Mouse (Mus musculus) forebrain, postnatal 0 days (tissue): ENCODE measurements around the gene Bricd5. TPM values are rescaled to one million over a fixed set of nuclear protein-coding genes. Genes with fewer than 3 reads are reported as not detected.
A peak's percentile ranks its signal among the peaks of the same experiment; 100 is the strongest.
"Not testable (repeated sequence)": the region's sequence is repeated elsewhere in the genome, so short reads cannot be mapped to it uniquely, and the experiment has no call there.

ENCODE experiments used
- ATAC-seq: fragments of 200-750 bp; cut with Nextera tagmentation; 2 replicates; pipeline ENCODE4 v1.8.0; 2017; ENCODE audit warnings: mild to moderate bottlenecking, moderate library complexity
- DNase-seq: peaks from one replicate; pipeline ENCODE4 v3.0.0-alpha.2; 2015
- H3K27ac ChIP-seq: fragments of 300-500 bp; sonication (generic); 2 replicates; pipeline ENCODE4 v1.5.1; 2014; ENCODE audit warnings: low read depth, mild to moderate bottlenecking, antibody characterized with exemption, low read length, moderate library complexity, mixed read lengths
- H3K27me3 ChIP-seq: fragments of 300-500 bp; sonication (generic); 2 replicates; pipeline ENCODE4 v1.6.1; 2014; ENCODE audit warnings: mild to moderate bottlenecking, low read length, mixed read lengths; ENCODE audit not compliant: insufficient read depth
- H3K36me3 ChIP-seq: fragments of 300-500 bp; sonication (generic); 2 replicates; pipeline ENCODE4 v1.6.1; 2014; ENCODE audit warnings: mild to moderate bottlenecking, moderate library complexity; ENCODE audit not compliant: insufficient read depth
- H3K4me1 ChIP-seq: fragments of 300-500 bp; sonication (generic); 2 replicates; pipeline ENCODE4 v1.6.1; 2014; ENCODE audit warnings: antibody characterized with exemption; ENCODE audit not compliant: insufficient read depth
- H3K4me2 ChIP-seq: fragments of 300-500 bp; sonication (generic); 2 replicates; pipeline ENCODE4 v1.6.1; 2014; ENCODE audit warnings: low read depth, mild to moderate bottlenecking, moderate library complexity
- H3K4me3 ChIP-seq: fragments of 300-500 bp; sonication (generic); 2 replicates; pipeline ENCODE4 v1.5.1; 2014; ENCODE audit warnings: low read depth, low read length, mixed read lengths
- H3K9ac ChIP-seq: fragments of 300-500 bp; sonication (generic); 2 replicates; pipeline ENCODE4 v1.6.1; 2014; ENCODE audit warnings: mild to moderate bottlenecking
- H3K9me3 ChIP-seq: fragments of 300-500 bp; sonication (generic); 2 replicates; pipeline ENCODE4 v1.6.1; 2016; ENCODE audit warnings: low read length
- CTCF ChIP-seq: sonication (generic); IDR thresholded peaks from 2 replicates; pipeline ENCODE4 v1.5.1; 2016; ENCODE audit warnings: antibody characterized with exemption, control low read depth, low read depth
- WGBS: fragments of 180-500 bp; shearing (Covaris S2); extraction: QIAGEN DNeasy Blood & Tissue Kit; methylation state at CpG from one replicate; pipeline ENCODE4 v1.1.7; 2014; 5-methylcytosine and 5-hydroxymethylcytosine counted together
- polyA plus RNA-seq: library from polyadenylated mRNA; unstranded; fragments of >200 nt; fragmentation: Nextera tagmentation; extraction: Ambion mirVana; gene quantifications from 2 replicates; pipeline ENCODE4 v1.2.1, GENCODE M21; 2015
- total RNA-seq: library from RNA; depleted of rRNA; stranded (reverse); fragments of >200 nt; gene quantifications from 2 replicates; pipeline ENCODE4 v1.2.3, GENCODE M21; 2014

Gene Bricd5
- total and polyA plus RNA-seq, 2 experiments from 2014 or later = 1.2 to 1.6 TPM

GRCm38 (mm10) chr17:24446590-24446989 lies 27.1 kb upstream of the Bricd5 start:
- Histone ChIP-seq H3K36me3 (peaks cover 85% of the 10 kb centered on the region), H3K4me3 (no peak overlapping the region), H3K4me2 (no peak overlapping the region), H3K9ac (no peak overlapping the region), H3K4me1 (no peaks in the 10 kb centered on the region), H3K9me3 (no peaks in the 10 kb centered on the region), H3K27me3 (no peaks in the 10 kb centered on the region), H3K27ac (no peak overlapping the region)
- ATAC-seq = no peak
- WGBS = 96% methylated on average over 8 of the region's 8 CpGs
- no peak for DNase-seq
- TF ChIP-seq CTCF = no peak

- no peak for ATAC-seq
- no peak overlapping the region for H3K4me2 ChIP-seq
- H3K9ac ChIP-seq = no peak overlapping the region
- H3K9me3 ChIP-seq = no peaks in the 10 kb centered on the region
- H3K36me3 ChIP-seq = peaks cover 64% of the 10 kb centered on the region
- no peak overlapping the region for H3K4me3 ChIP-seq
- no peak for TF ChIP-seq CTCF
- H3K27me3 ChIP-seq = no peaks in the 10 kb centered on the region
- WGBS = 94% methylated on average over 6 of the region's 6 CpGs
- H3K27ac ChIP-seq = no peak overlapping the region
- DNase-seq = no peak
- peaks cover 10% of the 10 kb centered on the region; the same call in 1 of the 2 replicates for H3K4me1 ChIP-seq
Observed at GRCm38 (mm10) chr17:24449507-24449906, 24.2 kb upstream of the Bricd5 start.

- H3K4me3 ChIP-seq = no peak overlapping the region
- H3K27me3 ChIP-seq = no peaks in the 10 kb centered on the region
- peaks cover 10% of the 10 kb centered on the region; the same call in 1 of the 2 replicates for H3K4me1 ChIP-seq
- peaks cover 47% of the 10 kb centered on the region for H3K36me3 ChIP-seq
- no peak overlapping the region for H3K27ac ChIP-seq
- no peak overlapping the region for H3K9ac ChIP-seq
- no peaks in the 10 kb centered on the region for H3K9me3 ChIP-seq
- ATAC-seq = no peak
- no peak overlapping the region for H3K4me2 ChIP-seq
- 92% methylated on average over 6 of the region's 6 CpGs for WGBS
- no peak for TF ChIP-seq CTCF
- no peak for DNase-seq
Observed at GRCm38 (mm10) chr17:24451220-24451619, 22.5 kb upstream of the Bricd5 start.

GRCm38 (mm10) chr17:24453372-24453771 lies 20.3 kb upstream of the Bricd5 start:
- no peak overlapping the region for H3K9ac ChIP-seq
- H3K9me3 ChIP-seq = no peaks in the 10 kb centered on the region
- H3K27ac ChIP-seq = no peak overlapping the region
- H3K4me1 ChIP-seq = peaks cover 10% of the 10 kb centered on the region; the same call in 1 of the 2 replicates
- H3K4me2 ChIP-seq = no peak overlapping the region
- H3K27me3 ChIP-seq = no peaks in the 10 kb centered on the region
- WGBS = 92% methylated on average over 2 of the region's 2 CpGs
- ATAC-seq (no peak), DNase-seq (no peak)
- H3K36me3 ChIP-seq = peaks cover 27% of the 10 kb centered on the region
- H3K4me3 ChIP-seq = no peak overlapping the region
- no peak for TF ChIP-seq CTCF

GRCm38 (mm10) chr17:24454218-24454755 lies 19.4 kb upstream of the Bricd5 start:
- Histone ChIP-seq H3K36me3 (peaks cover 18% of the 10 kb centered on the region), H3K9ac (peak overlapping the region; percentile 94), H3K4me3 (peak overlapping the region; percentile 81), H3K4me1 (peaks cover 10% of the 10 kb centered on the region; the same call in 1 of the 2 replicates), H3K27me3 (no peaks in the 10 kb centered on the region), H3K9me3 (no peaks in the 10 kb centered on the region), H3K4me2 (peak overlapping the region; percentile 83), H3K27ac (peak overlapping the region; percentile 93)
- DNase-seq = peak; percentile 16
- no peak for TF ChIP-seq CTCF
- ATAC-seq = no peak
- 7% methylated on average over 14 of the region's 14 CpGs for WGBS

- ATAC-seq (peak; percentile 97), DNase-seq (peak; percentile 99)
- Histone ChIP-seq H3K4me2 (peak overlapping the region; percentile 83), H3K4me3 (peak overlapping the region; percentile 81), H3K27me3 (no peaks in the 10 kb centered on the region), H3K36me3 (peaks cover 11% of the 10 kb centered on the region; the same call in 1 of the 2 replicates), H3K4me1 (peaks cover 10% of the 10 kb centered on the region; the same call in 1 of the 2 replicates), H3K9me3 (no peaks in the 10 kb centered on the region), H3K27ac (peak overlapping the region; percentile 93), H3K9ac (peak overlapping the region; percentile 94)
- 3% methylated on average over 67 of the region's 67 CpGs for WGBS
- TF ChIP-seq CTCF = peak; percentile 29
Observed at GRCm38 (mm10) chr17:24454756-24455522, 18.7 kb upstream of the Bricd5 start.

GRCm38 (mm10) chr17:24455523-24456206 lies 18.0 kb upstream of the Bricd5 start:
- not testable (repeated sequence) for ATAC-seq, H3K4me1 ChIP-seq, H3K9me3 ChIP-seq, H3K27ac ChIP-seq, DNase-seq, H3K9ac ChIP-seq, H3K27me3 ChIP-seq, H3K36me3 ChIP-seq
- peak overlapping the region; percentile 83 for H3K4me2 ChIP-seq
- peak overlapping the region; percentile 81 for H3K4me3 ChIP-seq
- 48% methylated on average over 10 of the region's 10 CpGs for WGBS
